Mouse (Mus musculus) cortical plate, adult 2 months (tissue): ENCODE results near the gene Decr2.

Experiments used
- CTCF ChIP-seq: fragments of 200-500 bp; IDR thresholded peaks from 2 replicates; pipeline ENCODE4 v1.5.1; 2011; ENCODE audit warnings: mild to moderate bottlenecking, control low read depth, low read length; ENCODE audit not compliant: insufficient read depth; ENCODE audit errors: extremely low read depth
- POLR2A ChIP-seq: fragments of 200-500 bp; IDR thresholded peaks from 2 replicates; pipeline ENCODE4 v1.6.1; 2011; ENCODE audit warnings: mild to moderate bottlenecking, low read length, control low read depth; ENCODE audit not compliant: insufficient read depth; ENCODE audit errors: extremely low read depth

- TF ChIP-seq CTCF (no peak), POLR2A (no peak)
Observed at GRCm38 (mm10) chr17:26114061-26114460, 23.9 kb upstream of the Decr2 start.
